Mouse (Mus musculus) heart, embryonic 12.5 days (tissue): ENCODE data around the gene Snx29. TPM values are rescaled to one million over a fixed set of nuclear protein-coding genes. Genes with fewer than 3 reads are reported as not detected.

ENCODE experiments used
- ATAC-seq: fragments of 200-750 bp; cut with Nextera tagmentation; 2 replicates; pipeline ENCODE4 v1.8.0; 2017; ENCODE audit warnings: moderate TSS enrichment, moderate library complexity; ENCODE audit not compliant: insufficient number of reproducible peaks, low FRiP score
- H3K27ac ChIP-seq: fragments of 300-500 bp; sonication (generic); 2 replicates; pipeline ENCODE4 v1.5.1; 2016; ENCODE audit warnings: mild to moderate bottlenecking, moderate library complexity; ENCODE audit not compliant: poor library complexity, severe bottlenecking
- H3K27me3 ChIP-seq: fragments of 300-500 bp; sonication (generic); replicated peaks from 2 replicates; pipeline ENCODE4 v1.6.1; 2016; ENCODE audit warnings: mild to moderate bottlenecking, moderate library complexity
- H3K36me3 ChIP-seq: fragments of 300-500 bp; sonication (generic); 2 replicates; pipeline ENCODE4 v1.6.1; 2016; ENCODE audit warnings: mild to moderate bottlenecking, moderate library complexity
- H3K4me1 ChIP-seq: fragments of 300-500 bp; sonication (generic); replicated peaks from 2 replicates; pipeline ENCODE4 v1.6.1; 2016; ENCODE audit warnings: mild to moderate bottlenecking
- H3K4me2 ChIP-seq: fragments of 300-500 bp; sonication (generic); 2 replicates; pipeline ENCODE4 v1.6.1; 2016; ENCODE audit warnings: mild to moderate bottlenecking, moderate library complexity
- H3K4me3 ChIP-seq: fragments of 300-500 bp; sonication (generic); 2 replicates; pipeline ENCODE4 v1.5.1; 2016; ENCODE audit warnings: mild to moderate bottlenecking
- H3K9ac ChIP-seq: fragments of 300-500 bp; sonication (generic); 2 replicates; pipeline ENCODE4 v1.6.1; 2016; ENCODE audit warnings: mild to moderate bottlenecking, moderate library complexity
- H3K9me3 ChIP-seq: fragments of 300-500 bp; sonication (generic); replicated peaks from 2 replicates; pipeline ENCODE4 v1.6.1; 2016; ENCODE audit warnings: mild to moderate bottlenecking, moderate library complexity
- WGBS: fragments of 180-500 bp; shearing (Covaris S2); methylation state at CpG from one replicate; pipeline ENCODE4 v1.1.7; 2016; 5-methylcytosine and 5-hydroxymethylcytosine counted together
- polyA plus RNA-seq: library from polyadenylated mRNA; unstranded; fragments of >200 nt; fragmentation: Nextera tagmentation; extraction: Ambion mirVana; gene quantifications from 2 replicates; pipeline ENCODE4 v1.2.1, GENCODE M21; 2016

Snx29 gene
- polyA plus RNA-seq, 1 experiment from 2014 or later, result 6.7 TPM

GRCm38 (mm10) chr16:11795758-11796460 is 473.2 kb downstream of the Snx29 start:
- H3K36me3 ChIP-seq, result no peaks in the 10 kb centered on the region
- no peak for ATAC-seq
- 47% methylated on average over 7 of the region's 7 CpGs for WGBS

GRCm38 (mm10) chr16:11801960-11802539 is 479.3 kb downstream of the Snx29 start:
- H3K4me2 ChIP-seq, result no peak overlapping the region
- no peaks in the 10 kb centered on the region for H3K27me3 ChIP-seq
- WGBS, result 84% methylated on average over 7 of the region's 7 CpGs
- peaks cover 5% of the 10 kb centered on the region; the same call in 1 of the 2 replicates for H3K4me1 ChIP-seq
- no peak overlapping the region for H3K9ac ChIP-seq
- no peak for ATAC-seq
- H3K27ac ChIP-seq, result no peak overlapping the region
- H3K36me3 ChIP-seq, result peaks cover 16% of the 10 kb centered on the region; the same call in 1 of the 2 replicates
- no peaks in the 10 kb centered on the region for H3K9me3 ChIP-seq
- H3K4me3 ChIP-seq, result no peak overlapping the region

More at GRCm38 (mm10) chr16:11795758-11796460, 473.2 kb downstream of the Snx29 start:
- H3K9me3 ChIP-seq, result peaks cover 5% of the 10 kb centered on the region
- no peak overlapping the region for H3K27ac ChIP-seq
- H3K27me3 ChIP-seq, result no peaks in the 10 kb centered on the region; the same call in 1 of the 2 replicates
- no peak overlapping the region for H3K4me3 ChIP-seq
- no peak overlapping the region for H3K4me2 ChIP-seq
- H3K4me1 ChIP-seq, result peaks cover 16% of the 10 kb centered on the region
- no peak overlapping the region for H3K9ac ChIP-seq

Other genes with a start within 250 kb of the Snx29 start
- 36.7 and 37.2 TPM in 2 replicates for gene Txndc11, start 188.3 kb upstream of the Snx29 start, polyA plus RNA-seq
- gene Zc3h7a, start 146.5 kb upstream of the Snx29 start, polyA plus RNA-seq, result 77.9 and 83.9 TPM in 2 replicates
- 146 and 152 TPM in 2 replicates for gene Rsl1d1, start 119.6 kb upstream of the Snx29 start, polyA plus RNA-seq
- gene Gspt1, start 68.6 kb upstream of the Snx29 start, polyA plus RNA-seq, result 74.9 and 77.5 TPM in 2 replicates
- not detected in 2 replicates for gene Tnfrsf17, start 9.1 kb upstream of the Snx29 start, polyA plus RNA-seq